Mouse (Mus musculus): ENCODE data around the gene Rbm12. TPM values are rescaled to one million over a fixed set of nuclear protein-coding genes. Genes with fewer than 3 reads are reported as not detected.

Gene Rbm12
- polyA plus RNA-seq (2015; fragmentation: Nextera tagmentation; extraction: Ambion mirVana): 16.5 and 19.3 TPM in 2 replicates

GRCm38 (mm10) chr2:156111358-156112079 lies at the start of gene Rbm12, which contains the start of gene Cpne1:
TSS of gene Rbm12 (minus strand) at chr2:156111978.
TSS of gene Cpne1 (minus strand) at chr2:156111965.
- peak within 1 kb of the TSS; percentile 58 for H3K4me2 ChIP-seq (ENCODE audit: low read depth, low read length)
- peak within 1 kb of the TSS; percentile 89 for H3K27ac ChIP-seq (ENCODE audit: low read length)
- H3K4me3 ChIP-seq (ENCODE audit: low read length): peak within 1 kb of the TSS; percentile 81
- no peaks in the 10 kb centered on the region for H3K9me3 ChIP-seq (ENCODE audit: control insufficient read depth, low read length)
- 0 out of 2 replicates have a peak, but pooled peaks cover 3% of the 10 kb centered on the region for H3K4me1 ChIP-seq (ENCODE audit: control insufficient read depth, insufficient read depth, low read length)
- H3K36me3 ChIP-seq (ENCODE audit: control insufficient read depth, insufficient read depth, low read length): no peaks in the 10 kb centered on the region
- H3K27me3 ChIP-seq (replicated peaks; ENCODE audit: control insufficient read depth, insufficient read depth, low read length): no peaks in the 10 kb centered on the region
- peak; percentile 97 for ATAC-seq
- WGBS: under 1% methylated on average over 74 of the region's 74 CpGs
- peak within 1 kb of the TSS; percentile 98 for H3K9ac ChIP-seq (ENCODE audit: low read depth, low read length)

GRCm38 (mm10) chr2:156151538-156151937 lies 39.8 kb upstream of the Rbm12 start:
- no peak for ATAC-seq
- Histone ChIP-seq H3K9ac (ENCODE audit: low read depth, low read length) (no peak overlapping the region), H3K36me3 (ENCODE audit: control insufficient read depth, insufficient read depth, low read length) (peaks cover 4% of the 10 kb centered on the region; the same call in 1 of the 2 replicates), H3K4me3 (ENCODE audit: low read length) (no peak overlapping the region), H3K4me1 (ENCODE audit: control insufficient read depth, insufficient read depth, low read length) (no peaks in the 10 kb centered on the region; the same call in 1 of the 2 replicates), H3K9me3 (ENCODE audit: control insufficient read depth, low read length) (no peaks in the 10 kb centered on the region), H3K4me2 (ENCODE audit: low read depth, low read length) (no peak overlapping the region), H3K27me3 (replicated peaks; ENCODE audit: control insufficient read depth, insufficient read depth, low read length) (no peaks in the 10 kb centered on the region), H3K27ac (ENCODE audit: low read length) (no peak overlapping the region)

- no peak for ATAC-seq
- 85% methylated on average over 3 of the region's 3 CpGs for WGBS
- peaks cover 3% of the 10 kb centered on the region; the same call in 1 of the 2 replicates for H3K36me3 ChIP-seq (ENCODE audit: control insufficient read depth, insufficient read depth, low read length)
Measured at GRCm38 (mm10) chr2:156147316-156147915, 35.6 kb upstream of the Rbm12 start.

GRCm38 (mm10) chr2:156146272-156146989 lies 34.7 kb upstream of the Rbm12 start:
- no peak overlapping the region for H3K4me3 ChIP-seq (ENCODE audit: low read length)
- H3K27ac ChIP-seq (ENCODE audit: low read length): no peak overlapping the region
- no peak for ATAC-seq
- peaks cover 3% of the 10 kb centered on the region; the same call in 1 of the 2 replicates for H3K36me3 ChIP-seq (ENCODE audit: control insufficient read depth, insufficient read depth, low read length)
- WGBS: 69% methylated on average over 5 of the region's 5 CpGs
- no peaks in the 10 kb centered on the region for H3K9me3 ChIP-seq (ENCODE audit: control insufficient read depth, low read length)
- H3K4me2 ChIP-seq (ENCODE audit: low read depth, low read length): no peak overlapping the region
- no peaks in the 10 kb centered on the region for H3K27me3 ChIP-seq (replicated peaks; ENCODE audit: control insufficient read depth, insufficient read depth, low read length)
- H3K9ac ChIP-seq (ENCODE audit: low read depth, low read length): no peak overlapping the region
- H3K4me1 ChIP-seq (ENCODE audit: control insufficient read depth, insufficient read depth, low read length): peaks cover 5% of the 10 kb centered on the region

More at GRCm38 (mm10) chr2:156147316-156147915, 35.6 kb upstream of the Rbm12 start:
- no peak overlapping the region for H3K4me3 ChIP-seq (ENCODE audit: low read length)
- no peak overlapping the region for H3K27ac ChIP-seq (ENCODE audit: low read length)
- no peak overlapping the region for H3K9ac ChIP-seq (ENCODE audit: low read depth, low read length)
- no peaks in the 10 kb centered on the region for H3K9me3 ChIP-seq (ENCODE audit: control insufficient read depth, low read length)
- H3K4me1 ChIP-seq (ENCODE audit: control insufficient read depth, insufficient read depth, low read length): peaks cover 5% of the 10 kb centered on the region
- H3K4me2 ChIP-seq (ENCODE audit: low read depth, low read length): no peak overlapping the region
- H3K27me3 ChIP-seq (replicated peaks; ENCODE audit: control insufficient read depth, insufficient read depth, low read length): no peaks in the 10 kb centered on the region

GRCm38 (mm10) chr2:156145486-156146130 lies 33.8 kb upstream of the Rbm12 start:
- Histone ChIP-seq H3K27me3 (replicated peaks; ENCODE audit: control insufficient read depth, insufficient read depth, low read length) (no peaks in the 10 kb centered on the region), H3K4me3 (ENCODE audit: low read length) (no peak overlapping the region), H3K9ac (ENCODE audit: low read depth, low read length) (no peak overlapping the region), H3K27ac (ENCODE audit: low read length) (no peak overlapping the region), H3K9me3 (ENCODE audit: control insufficient read depth, low read length) (no peaks in the 10 kb centered on the region), H3K4me1 (ENCODE audit: control insufficient read depth, insufficient read depth, low read length) (peaks cover 5% of the 10 kb centered on the region), H3K36me3 (ENCODE audit: control insufficient read depth, insufficient read depth, low read length) (peaks cover 6% of the 10 kb centered on the region), H3K4me2 (ENCODE audit: low read depth, low read length) (no peak overlapping the region)
- no peak for ATAC-seq
- 61% methylated on average over 11 of the region's 11 CpGs for WGBS

- H3K4me1 ChIP-seq (ENCODE audit: control insufficient read depth, insufficient read depth, low read length): peaks cover 5% of the 10 kb centered on the region; the same call in 1 of the 2 replicates
- H3K36me3 ChIP-seq (ENCODE audit: control insufficient read depth, insufficient read depth, low read length): peaks cover 6% of the 10 kb centered on the region; the same call in 1 of the 2 replicates
- H3K4me3 ChIP-seq (ENCODE audit: low read length): peak within 1 kb of the TSS; percentile 89
- no peaks in the 10 kb centered on the region for H3K27me3 ChIP-seq (replicated peaks; ENCODE audit: control insufficient read depth, insufficient read depth, low read length)
- peak within 1 kb of the TSS; percentile 94 for H3K9ac ChIP-seq (ENCODE audit: low read depth, low read length)
- under 1% methylated on average over 70 of the region's 70 CpGs for WGBS
- ATAC-seq: peak; percentile 96
- H3K4me2 ChIP-seq (ENCODE audit: low read depth, low read length): peak within 1 kb of the TSS; percentile 70
- peak within 1 kb of the TSS; percentile 95 for H3K27ac ChIP-seq (ENCODE audit: low read length)
- H3K9me3 ChIP-seq (ENCODE audit: control insufficient read depth, low read length): no peaks in the 10 kb centered on the region
Measured at GRCm38 (mm10) chr2:156143953-156144724, 32.4 kb upstream of the Rbm12 start, which contains the start of the genes Romo1 and Nfs1. TSS of gene Romo1 (plus strand) at chr2:156144039. TSS of gene Nfs1 (minus strand) at chr2:156144186.

GRCm38 (mm10) chr2:156143367-156143766 lies 31.6 kb upstream of the Rbm12 start:
- peak overlapping the region; percentile 95 for H3K27ac ChIP-seq (ENCODE audit: low read length)
- peak; percentile 10 for ATAC-seq
- peak overlapping the region; percentile 89 for H3K4me3 ChIP-seq (ENCODE audit: low read length)
- H3K4me2 ChIP-seq (ENCODE audit: low read depth, low read length): peak overlapping the region; percentile 70
- peaks cover 5% of the 10 kb centered on the region; the same call in 1 of the 2 replicates for H3K4me1 ChIP-seq (ENCODE audit: control insufficient read depth, insufficient read depth, low read length)
- no peaks in the 10 kb centered on the region for H3K27me3 ChIP-seq (replicated peaks; ENCODE audit: control insufficient read depth, insufficient read depth, low read length)
- peaks cover 6% of the 10 kb centered on the region; the same call in 1 of the 2 replicates for H3K36me3 ChIP-seq (ENCODE audit: control insufficient read depth, insufficient read depth, low read length)
- WGBS: 1% methylated on average over 16 of the region's 16 CpGs
- H3K9me3 ChIP-seq (ENCODE audit: control insufficient read depth, low read length): no peaks in the 10 kb centered on the region
- H3K9ac ChIP-seq (ENCODE audit: low read depth, low read length): peak overlapping the region; percentile 94

- 80% methylated on average over 2 of the region's 2 CpGs for WGBS
- Histone ChIP-seq H3K4me1 (ENCODE audit: control insufficient read depth, insufficient read depth, low read length) (peaks cover 5% of the 10 kb centered on the region; the same call in 1 of the 2 replicates), H3K36me3 (ENCODE audit: control insufficient read depth, insufficient read depth, low read length) (peaks cover 6% of the 10 kb centered on the region; the same call in 1 of the 2 replicates), H3K9ac (ENCODE audit: low read depth, low read length) (peak overlapping the region; percentile 94), H3K4me3 (ENCODE audit: low read length) (peak overlapping the region; percentile 89; the same call in 1 of the 2 replicates), H3K27ac (ENCODE audit: low read length) (no peak overlapping the region), H3K27me3 (replicated peaks; ENCODE audit: control insufficient read depth, insufficient read depth, low read length) (no peaks in the 10 kb centered on the region), H3K9me3 (ENCODE audit: control insufficient read depth, low read length) (no peaks in the 10 kb centered on the region), H3K4me2 (ENCODE audit: low read depth, low read length) (peak overlapping the region; percentile 70)
- no peak for ATAC-seq
Measured at GRCm38 (mm10) chr2:156142820-156143219, 31.0 kb upstream of the Rbm12 start.
